Mouse (Mus musculus) Patski (cell line): Measurements from ENCODE around the gene Tctn3. TPM values are rescaled to one million over a fixed set of nuclear protein-coding genes. Genes with fewer than 3 reads are reported as not detected.

Experiments
- ATAC-seq: fragments of 100-300 bp; one replicate; pipeline ENCODE4 v1.8.0; 2021
- CTCF ChIA-PET: fragments of 350-600 bp; sonication (Branson Sonifier 250); formaldehyde crosslinking; loops from one replicate; lab custom pipeline; 2022; ENCODE audit warnings: inconsistent platforms; lab: Charles Lee
- POLR2A ChIA-PET: fragments of 350-600 bp; sonication (Branson Sonifier 250); formaldehyde crosslinking; loops from one replicate; lab custom pipeline; 2022; ENCODE audit warnings: antibody characterized with exemption, inconsistent platforms; lab: Charles Lee
- DNase-seq: peaks from one replicate; pipeline ENCODE4 v3.0.0-alpha.2; 2011; ENCODE audit warnings: low read depth, low spot score
- H3K27me3 ChIP-seq: fragments of 371-371 bp; one replicate; pipeline ENCODE4 v1.5.1; 2021
- CTCF ChIP-seq: fragments of 100-300 bp; IDR thresholded peaks from one replicate; pipeline ENCODE4 v1.5.1; 2021
- in situ Hi-C: fragments of 300-500 bp; cut with MboI; formaldehyde crosslinking; loops from 3 replicates; pipeline ENCODE4 v1.11.1; 2018; ENCODE audit warnings: low pct_unique_long_range_greater_than_20kb, mixed read lengths
- polyA plus RNA-seq: library from polyadenylated mRNA; unstranded; gene quantifications from one replicate; pipeline ENCODE4 v1.2.3, GENCODE M21; 2021

Gene Tctn3
- polyA plus RNA-seq, 1 experiment from 2014 or later: 19.9 TPM

DNA sequence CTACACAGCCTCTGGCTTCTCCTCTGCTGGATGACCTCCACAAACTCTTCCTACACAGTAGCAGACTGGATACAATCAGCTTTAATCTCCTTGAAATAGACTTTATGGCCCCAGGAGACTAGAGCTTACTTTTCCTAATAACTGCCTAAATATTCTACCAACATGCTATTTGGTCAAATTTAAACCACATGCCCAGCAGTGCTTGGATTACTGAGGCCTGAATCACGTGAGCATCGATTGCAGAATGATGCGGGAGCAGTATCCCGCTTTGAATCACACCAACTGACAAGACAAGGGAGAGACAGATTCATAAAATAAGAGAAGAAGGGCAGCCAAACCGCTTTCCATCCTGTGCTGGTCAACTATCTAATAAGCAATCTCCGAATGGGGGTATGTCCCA lies 63.6 kb downstream of the Tctn3 start:
- ChIA-PET CTCF (interaction anchor here (0.6 to 9.0 kb wide), 5 partner anchors 10 to 205 kb away, joined by 3 to 66 read pairs (median 7); no protein-coding TSS in a partner anchor), POLR2A (no interaction called here)
- H3K27me3 ChIP-seq: no peaks in the 10 kb centered on the region
- DNase-seq (peak; percentile 33), ATAC-seq (peak; percentile 10)
- no peak for TF ChIP-seq CTCF
- in situ Hi-C loops: no loop called here

Other genes starting within 250 kb of the Tctn3 start
- 68.9 TPM for gene Sorbs1, start 98.5 kb downstream of the Tctn3 start, polyA plus RNA-seq
- 73.9 TPM for gene Aldh18a1, start 23.8 kb downstream of the Tctn3 start, polyA plus RNA-seq
- 0.47 TPM for gene Entpd1, start 133 bp upstream of the Tctn3 start, polyA plus RNA-seq
- not detected for gene Cc2d2b, start 136.5 kb upstream of the Tctn3 start, polyA plus RNA-seq
- 6.3 TPM for gene Ccnj, start 219.0 kb upstream of the Tctn3 start, polyA plus RNA-seq